Mouse (Mus musculus) lung, adult 18-20 months (tissue): ENCODE measurements around the gene Uba6.
A peak's percentile ranks its signal among the peaks of the same experiment; 100 is the strongest.

Experiments used
- DNase-seq, 2 experiments: peaks; one replicate each; pipeline ENCODE4 v3.0.0; 2022; ENCODE audit warnings: mixed read lengths in 2 of 2

The Uba6 gene

DNA sequence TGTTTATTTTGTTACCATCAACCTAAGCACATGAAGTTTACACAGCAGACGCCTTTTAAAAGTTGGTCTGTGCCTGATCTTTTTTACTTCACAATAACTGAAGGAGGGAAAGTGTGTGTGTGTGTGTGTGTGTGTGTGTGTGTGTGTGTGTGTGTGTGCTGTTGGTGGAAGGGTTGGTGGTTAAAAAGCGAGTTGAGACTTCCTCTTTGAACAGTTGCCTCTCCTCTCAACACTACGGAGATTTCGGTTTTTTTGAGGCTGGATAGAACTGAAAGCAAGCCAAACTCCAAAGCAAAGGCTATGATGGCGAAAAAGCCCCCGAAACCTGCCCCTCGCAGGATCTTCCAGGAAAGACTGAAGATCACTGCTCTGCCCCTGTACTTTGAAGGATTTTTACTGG, 101.1 kb downstream of the Uba6 start, which contains the start of gene Stap1:
Stap1 (plus strand) TSS at position 209 of the 400 bp plus-strand sequence.
- DNase-seq = no peak

DNA sequence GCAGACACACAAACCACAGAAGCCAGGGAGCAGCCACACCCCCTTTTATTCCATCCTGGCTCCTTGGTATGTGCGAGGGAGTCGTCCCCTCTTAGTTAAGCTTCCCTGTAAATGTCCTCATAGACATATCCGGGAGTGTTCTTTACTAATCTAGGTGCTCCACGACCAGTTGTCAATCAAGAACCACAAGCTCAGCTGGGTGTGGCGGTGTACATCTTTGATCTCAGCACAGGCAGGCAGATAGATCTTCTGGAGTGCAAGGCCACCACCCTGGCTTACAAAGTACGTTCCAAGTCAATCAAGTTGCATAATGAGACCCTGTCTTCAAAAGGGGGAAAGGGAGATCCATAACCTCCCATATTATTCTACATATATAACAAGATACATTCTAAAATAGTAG, 103.5 kb downstream of the Uba6 start:
- no peak for DNase-seq

DNA sequence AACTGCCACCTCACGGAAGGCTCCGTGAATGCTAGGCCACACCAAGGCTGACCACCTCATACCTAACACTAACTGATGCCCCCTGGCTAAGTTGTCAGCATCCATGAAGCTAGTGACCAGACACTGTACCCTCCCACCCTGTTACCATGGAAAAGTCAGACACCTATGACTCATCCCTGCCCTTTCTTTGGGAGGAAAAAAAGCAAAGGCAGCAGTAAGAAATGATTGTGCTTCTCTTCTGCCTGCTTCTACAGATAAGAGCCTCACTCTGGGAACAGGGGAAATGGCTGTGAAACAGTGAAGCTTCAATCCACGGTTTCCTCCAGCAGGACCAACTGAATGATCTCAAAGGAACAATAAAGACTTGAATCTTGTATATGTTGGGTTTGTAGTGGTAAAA, 104.2 kb downstream of the Uba6 start:
- DNase-seq = no peak

DNA sequence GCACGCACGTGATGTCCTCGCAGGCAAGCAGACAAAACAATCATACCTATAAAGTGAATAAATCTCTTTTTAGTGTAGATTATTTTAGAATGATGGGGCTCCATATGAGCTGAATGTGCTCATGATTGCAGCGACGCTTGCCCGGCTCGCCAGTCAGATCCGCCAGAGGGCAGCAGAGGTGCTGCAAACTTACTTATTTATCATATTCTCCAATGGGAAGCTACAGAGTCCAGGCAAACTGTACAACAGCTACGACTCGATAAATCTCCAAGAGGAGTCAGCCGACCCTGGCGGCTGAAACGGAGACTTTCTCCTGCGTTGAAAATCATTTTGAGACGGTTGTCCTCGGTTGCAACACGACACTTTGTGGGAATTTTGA, 106.1 kb downstream of the Uba6 start:
- peak; percentile 85 to 86 for DNase-seq

DNA sequence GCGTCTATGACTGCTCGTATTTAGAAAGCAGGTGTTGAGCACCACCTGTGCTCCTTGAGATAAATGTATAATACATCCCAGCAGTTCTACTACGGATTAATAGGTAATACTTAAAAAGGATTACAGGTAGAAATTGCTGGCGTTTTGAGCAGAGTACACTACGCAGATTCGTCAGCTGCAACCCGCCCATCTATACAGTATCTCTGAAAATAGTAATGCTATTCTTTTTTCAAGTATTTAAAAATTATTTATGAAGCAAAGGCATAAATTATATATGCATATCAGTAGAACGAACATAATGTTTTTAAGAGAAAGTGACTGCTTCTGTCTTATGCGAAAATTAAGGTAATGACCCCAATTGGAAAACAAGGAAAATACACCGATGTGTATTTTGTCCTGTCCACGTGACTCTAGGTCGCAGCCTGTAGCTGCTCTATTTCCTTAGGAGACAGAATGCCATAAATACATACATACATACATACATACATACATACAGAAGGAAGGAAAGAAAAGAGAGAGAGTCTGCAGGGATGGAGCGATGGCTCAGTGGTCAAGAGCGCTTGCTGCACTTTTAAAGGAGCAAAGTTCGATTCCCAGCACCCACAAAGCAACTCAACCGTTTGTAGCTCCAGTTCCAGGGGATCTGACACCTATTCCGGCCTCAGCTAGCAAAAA, 106.6 kb downstream of the Uba6 start:
- DNase-seq = no peak

DNA sequence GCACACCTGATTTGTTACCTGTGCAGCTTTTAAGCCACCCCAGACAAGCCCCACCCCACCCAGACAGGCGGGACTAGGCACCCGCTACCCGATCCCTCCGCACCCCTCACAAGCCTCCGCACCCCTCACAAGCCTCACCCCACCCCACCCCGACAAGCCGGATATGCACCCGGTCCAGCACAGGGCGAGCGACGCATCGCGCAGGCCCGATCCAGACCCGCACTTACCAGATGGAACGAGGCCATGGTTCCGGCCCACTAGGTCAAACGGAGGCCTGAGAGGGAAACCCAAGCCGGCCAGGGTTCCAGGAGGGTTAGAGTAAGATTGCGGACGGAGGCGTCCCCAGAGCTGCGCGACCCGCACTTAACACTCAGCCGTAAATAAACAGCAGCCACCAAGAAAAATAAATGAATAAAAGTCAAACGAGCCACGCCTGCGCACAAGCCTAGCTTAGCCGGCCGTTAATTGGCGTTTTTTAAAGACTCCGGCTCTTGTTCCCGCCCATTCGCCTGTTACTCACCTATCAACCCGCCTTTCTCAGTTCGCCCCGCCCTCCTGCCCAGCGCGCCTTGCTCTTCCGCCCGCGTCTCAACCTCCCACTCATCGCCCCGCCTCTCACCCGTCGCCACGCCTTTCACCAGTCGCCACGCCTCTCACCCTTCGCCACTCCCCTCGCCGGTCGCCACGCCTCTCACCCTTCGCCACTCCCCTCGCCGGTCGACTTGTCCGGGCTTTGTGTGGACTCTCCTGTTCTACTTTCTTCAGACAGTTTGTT, 107.3 kb downstream of the Uba6 start, which contains the start of gene Cenpc1:
Cenpc1 (minus strand) TSS at position 483 of the 775 bp plus-strand sequence.
- DNase-seq = peak; percentile 98

DNA sequence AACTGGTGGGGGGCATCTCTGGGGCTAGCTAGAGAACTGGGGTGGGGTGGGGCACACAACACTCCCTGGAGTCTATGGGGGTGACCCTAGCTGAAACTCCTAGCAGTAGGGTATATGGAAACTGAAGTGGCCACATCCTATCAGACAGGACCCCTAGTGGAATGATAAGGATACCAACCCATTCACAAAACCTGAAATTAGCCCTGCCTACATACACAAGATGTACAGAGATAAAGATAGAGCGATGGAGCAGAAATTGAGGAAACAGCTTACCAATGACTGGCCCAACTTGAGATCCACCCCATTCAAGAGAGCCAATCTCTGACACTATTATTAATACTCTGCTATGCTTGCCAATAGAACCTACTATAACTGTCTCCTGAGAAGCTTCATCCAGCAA, 109.1 kb downstream of the Uba6 start:
- DNase-seq = no peak
